Mouse (Mus musculus): Measurements from ENCODE around the gene Ddo. TPM values are rescaled to one million over a fixed set of nuclear protein-coding genes. Genes with fewer than 3 reads are reported as not detected.

Ddo gene
- total RNA-seq, 2 experiments from 2014 or later = not detected

DNA sequence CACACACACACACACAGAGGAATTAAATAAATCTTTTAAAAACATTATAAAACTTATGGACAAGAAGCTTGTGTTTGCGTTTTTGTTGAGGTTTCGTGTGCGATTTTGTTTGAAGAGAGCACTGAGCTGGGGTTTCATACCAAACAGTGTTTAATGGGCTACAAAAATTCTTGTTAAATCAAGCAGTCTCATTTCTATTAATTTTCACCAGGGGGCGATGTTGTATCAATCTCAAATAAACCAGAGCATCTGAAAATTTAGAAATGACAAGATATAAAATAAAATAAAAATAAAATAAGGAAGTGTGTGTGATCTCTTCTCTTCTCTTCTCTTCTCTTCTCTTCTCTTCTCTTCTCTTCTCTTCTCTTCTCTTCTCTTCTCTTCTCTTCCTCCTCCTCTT is 19.8 kb downstream of the Ddo start:
- no peak for ATAC-seq (replicated peaks; ENCODE audit: low FRiP score, poor library complexity, severe bottlenecking)

DNA sequence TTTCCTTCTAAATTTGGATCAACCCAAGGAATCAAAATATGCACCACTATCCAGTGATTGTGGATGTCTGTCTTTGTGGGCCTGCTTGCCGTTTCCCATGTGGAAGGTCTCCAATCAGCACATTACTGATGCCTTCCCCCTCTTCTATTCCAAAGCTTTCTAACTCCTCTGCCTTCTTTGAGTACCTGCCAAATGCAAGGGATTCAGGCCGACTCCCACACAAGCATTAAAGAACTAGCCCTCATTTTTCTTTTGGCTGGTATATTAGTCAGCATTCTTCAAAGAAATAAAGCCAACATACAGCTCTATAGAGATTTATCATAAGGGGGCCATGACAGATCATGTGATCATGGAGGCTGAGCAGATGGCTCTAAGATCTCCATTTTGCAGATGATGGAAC is 21.9 kb downstream of the Ddo start:
- ATAC-seq (replicated peaks; ENCODE audit: low FRiP score, poor library complexity, severe bottlenecking) = no peak

DNA sequence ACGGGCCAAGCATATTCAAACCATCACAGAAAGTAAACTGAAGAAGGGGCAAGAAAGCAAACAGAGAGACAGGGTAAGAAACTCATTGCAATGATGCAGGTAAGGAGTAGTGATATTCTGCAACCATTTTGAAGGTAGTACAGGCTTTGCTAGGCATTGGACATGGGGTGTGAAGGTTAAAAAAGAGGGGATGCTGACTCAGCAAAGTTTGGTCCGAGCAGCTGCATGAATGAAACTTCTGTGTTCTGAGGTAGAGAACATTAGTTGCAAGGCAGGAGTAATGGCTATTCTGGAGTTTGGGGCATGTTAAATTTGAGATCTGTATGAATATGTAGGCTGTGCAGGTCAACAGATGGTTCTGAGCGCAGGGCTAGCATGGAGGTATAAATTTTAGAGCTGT is 35.5 kb downstream of the Ddo start:
- no peak for ATAC-seq (replicated peaks; ENCODE audit: low FRiP score, poor library complexity, severe bottlenecking)

DNA sequence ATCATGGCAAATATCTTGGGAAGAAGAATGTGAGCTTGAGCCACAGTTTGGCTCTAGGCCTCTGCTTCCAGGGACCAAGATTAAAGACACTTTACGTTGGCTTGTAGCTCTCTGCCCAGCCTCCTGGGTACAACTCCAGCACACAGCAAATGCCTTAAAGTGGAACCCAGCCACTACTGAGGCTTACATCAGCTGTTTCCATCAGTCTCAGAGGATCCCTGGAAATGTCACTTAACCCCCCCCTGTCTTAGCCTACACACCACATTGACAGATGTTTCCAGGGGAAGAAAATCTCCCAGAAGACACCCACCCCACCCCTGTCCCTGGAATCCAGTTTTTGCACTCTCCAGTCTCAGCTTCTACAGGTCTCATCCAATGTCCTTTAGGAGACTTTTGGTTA is 37.1 kb downstream of the Ddo start:
- no peak for ATAC-seq (replicated peaks; ENCODE audit: low FRiP score, poor library complexity, severe bottlenecking)

DNA sequence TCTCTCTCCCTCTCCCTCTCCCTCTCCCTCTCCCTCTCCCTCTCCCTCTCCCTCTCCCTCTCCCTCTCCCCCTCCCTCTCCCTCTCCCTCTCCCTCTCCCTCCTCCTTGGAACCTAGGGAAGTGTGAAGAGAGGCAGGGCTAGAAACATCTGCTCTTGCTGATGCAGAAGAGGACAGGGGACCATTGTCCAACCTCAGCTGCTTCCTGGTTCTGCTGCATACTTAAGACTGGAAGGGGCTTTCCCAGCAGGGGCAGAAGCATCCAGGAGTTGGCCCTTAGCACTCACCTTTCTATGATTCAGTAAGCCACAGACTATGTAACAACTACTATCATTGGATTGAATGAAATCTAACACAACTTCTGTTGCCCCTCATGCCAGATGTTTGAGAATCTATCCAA is 38.8 kb downstream of the Ddo start:
- ATAC-seq (replicated peaks; ENCODE audit: low FRiP score, poor library complexity, severe bottlenecking) = no peak

DNA sequence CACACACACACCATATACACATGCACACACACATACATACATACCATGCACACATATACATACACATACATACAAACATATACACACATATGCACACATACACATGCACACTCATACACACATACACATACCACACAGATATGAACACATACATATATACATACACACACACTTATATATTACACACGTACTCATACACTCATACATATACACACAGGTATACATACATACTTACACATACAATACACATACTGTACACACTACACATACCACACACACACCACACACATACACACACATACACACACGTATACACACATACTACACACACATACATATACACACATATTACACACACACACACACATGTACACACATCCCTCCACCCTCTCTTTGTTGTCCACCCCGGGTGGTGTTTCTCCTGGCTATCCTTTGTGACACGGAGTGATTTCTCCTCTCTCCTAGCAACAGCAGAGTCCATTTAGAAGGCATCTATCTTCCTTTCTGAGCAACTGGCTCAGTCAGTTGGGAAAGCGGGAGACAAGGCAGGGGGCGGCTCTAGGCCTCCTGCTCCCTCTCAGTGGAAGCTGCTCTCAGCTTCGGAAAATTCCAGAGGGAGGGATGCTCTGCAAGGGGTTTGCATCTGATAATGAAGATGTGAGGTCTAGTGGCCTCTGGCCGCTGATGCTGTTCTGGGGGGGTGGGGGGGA is 42.9 kb downstream of the Ddo start:
- ATAC-seq (replicated peaks; ENCODE audit: low FRiP score, poor library complexity, severe bottlenecking) = no peak

DNA sequence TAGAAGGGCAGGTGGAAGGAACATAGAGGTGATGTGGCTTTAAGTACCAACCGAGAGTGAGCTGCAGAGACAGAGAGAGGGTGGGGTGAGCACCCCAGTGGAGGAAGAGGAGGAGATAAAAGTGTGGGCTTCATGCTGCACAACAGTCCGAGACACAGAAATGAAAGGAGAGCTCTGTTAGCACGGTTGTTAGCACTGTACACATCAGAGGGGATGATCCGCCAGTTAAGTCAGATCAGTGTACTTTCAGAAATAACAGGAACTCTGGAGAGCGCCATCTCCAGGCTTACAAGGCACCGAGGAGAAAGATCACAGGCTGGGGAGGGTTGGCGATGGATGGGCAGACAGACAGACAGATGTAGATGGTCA is 43.5 kb downstream of the Ddo start:
- ATAC-seq (replicated peaks; ENCODE audit: low FRiP score, poor library complexity, severe bottlenecking) = no peak

DNA sequence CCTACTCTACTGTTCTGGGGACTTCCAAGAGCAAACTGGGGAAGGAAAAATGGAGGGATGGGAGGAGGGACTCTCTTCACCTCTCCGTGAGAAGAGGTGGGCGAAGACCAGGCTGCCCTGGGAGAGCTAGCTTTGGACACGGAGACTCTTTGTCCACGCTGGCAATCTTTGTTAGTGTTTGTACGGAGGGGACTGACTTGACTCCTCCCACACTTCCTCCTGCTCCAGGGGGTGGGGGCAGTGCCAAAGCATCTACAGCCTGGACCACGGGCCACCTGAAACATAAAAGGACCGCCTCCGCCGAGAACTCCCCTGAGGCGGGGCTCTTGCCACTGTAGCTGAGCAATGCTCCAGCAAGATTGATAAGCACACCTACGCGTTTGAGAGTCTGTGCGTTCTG is 44.3 kb downstream of the Ddo start:
- no peak for ATAC-seq (replicated peaks; ENCODE audit: low FRiP score, poor library complexity, severe bottlenecking)

DNA sequence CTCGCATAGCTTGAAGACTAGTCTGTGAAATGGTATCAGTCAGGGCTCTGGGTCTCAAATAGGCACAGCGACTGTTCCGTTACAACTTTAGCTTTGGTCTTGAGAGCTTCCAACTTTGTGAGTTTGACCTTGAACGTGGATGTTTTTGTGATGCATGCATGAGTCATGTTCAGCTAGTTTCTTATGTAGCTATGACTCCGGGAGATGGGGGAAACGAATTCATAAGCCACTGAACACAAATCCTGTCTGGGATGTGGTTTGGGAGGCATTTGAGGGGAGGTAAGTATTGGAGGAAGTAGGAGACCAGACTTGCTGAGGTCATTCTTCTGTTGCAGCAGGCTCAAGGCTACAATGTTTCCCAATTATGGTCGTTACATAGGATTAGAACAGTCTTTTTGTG is 46.1 kb downstream of the Ddo start:
- no peak for ATAC-seq (replicated peaks; ENCODE audit: low FRiP score, poor library complexity, severe bottlenecking)

DNA sequence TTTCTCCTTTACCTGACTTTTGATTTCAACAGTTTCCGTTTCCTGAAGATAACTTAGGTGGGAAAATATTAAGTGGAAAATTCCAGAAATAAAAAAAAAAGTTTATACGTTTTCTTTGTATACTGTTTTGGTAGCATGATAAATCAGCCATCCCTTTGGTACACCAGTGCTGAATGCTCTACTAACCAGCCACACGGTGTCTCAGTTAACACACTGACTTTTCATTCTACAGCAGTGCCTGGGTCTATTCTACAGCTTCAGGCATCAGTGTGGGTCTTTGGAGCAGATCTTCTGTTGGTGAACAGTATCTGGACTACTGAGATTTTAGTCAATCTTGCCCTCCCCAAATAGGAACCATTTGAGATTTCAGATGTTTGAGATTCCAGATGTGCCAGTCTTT is 48.7 kb downstream of the Ddo start:
- ATAC-seq (replicated peaks; ENCODE audit: low FRiP score, poor library complexity, severe bottlenecking) = no peak

DNA sequence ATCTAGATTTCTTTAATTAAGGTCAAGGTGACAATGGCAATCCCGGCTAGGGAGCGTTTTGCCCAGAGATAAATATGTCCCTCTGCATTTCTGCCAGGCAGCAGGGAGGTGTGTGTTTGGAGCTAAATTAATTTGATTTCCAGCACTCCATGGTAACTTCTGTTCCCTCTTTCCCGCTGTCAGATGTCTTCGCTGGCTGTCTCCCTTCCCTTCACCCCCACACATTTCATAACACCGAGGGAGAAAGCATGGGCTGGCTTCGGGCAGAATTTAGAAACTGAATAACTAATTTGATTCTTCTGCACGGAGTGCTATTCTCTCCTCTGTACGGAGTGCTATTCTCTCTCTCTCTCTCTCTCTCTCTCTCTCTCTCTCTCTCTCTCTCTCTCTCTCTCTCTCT is 52.7 kb downstream of the Ddo start:
- ATAC-seq (replicated peaks; ENCODE audit: low FRiP score, poor library complexity, severe bottlenecking) = no peak

DNA sequence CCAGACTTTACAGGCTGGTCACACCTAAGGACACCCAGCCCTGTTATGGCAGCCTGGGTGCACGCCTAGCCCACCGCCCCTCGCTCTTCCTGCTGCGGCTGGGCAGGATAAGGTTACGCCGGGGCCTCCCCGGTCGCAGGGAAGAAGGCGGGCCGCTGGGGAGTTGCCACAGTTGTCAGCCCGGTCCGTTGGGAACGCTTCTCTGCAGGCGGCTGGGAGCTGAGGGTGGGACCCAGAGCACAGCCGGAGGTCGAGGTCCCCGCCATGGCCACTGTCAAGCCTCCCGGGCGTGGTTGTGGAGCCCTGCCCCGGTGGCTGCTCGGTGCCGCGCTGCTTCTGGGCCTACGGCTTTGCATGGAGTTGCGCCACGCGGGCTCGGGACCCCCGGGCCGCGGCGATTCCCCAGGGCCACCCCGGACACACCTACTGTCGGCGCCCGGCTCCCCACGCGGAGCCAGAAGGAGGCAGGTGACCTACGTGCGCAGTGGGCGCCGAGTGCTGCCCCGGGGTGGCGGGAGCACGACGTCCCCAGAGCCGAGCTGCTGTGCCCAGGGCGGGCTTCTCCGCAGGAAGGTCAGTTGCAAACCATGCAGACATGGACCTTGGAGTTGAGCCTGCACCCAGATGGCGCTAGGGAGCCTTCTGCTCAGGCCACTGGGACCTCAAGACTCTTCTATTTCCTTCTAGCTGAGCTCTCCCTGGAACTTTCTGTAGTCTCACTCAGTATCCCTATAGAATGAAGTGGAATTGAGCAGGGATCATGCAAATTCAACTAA is 53.5 kb downstream of the Ddo start, which contains the start of gene Mettl24:
Gene Mettl24 (plus strand): TSS at position 191 of the 776 bp plus-strand sequence.
- no peak for ATAC-seq (replicated peaks; ENCODE audit: low FRiP score, poor library complexity, severe bottlenecking)

DNA sequence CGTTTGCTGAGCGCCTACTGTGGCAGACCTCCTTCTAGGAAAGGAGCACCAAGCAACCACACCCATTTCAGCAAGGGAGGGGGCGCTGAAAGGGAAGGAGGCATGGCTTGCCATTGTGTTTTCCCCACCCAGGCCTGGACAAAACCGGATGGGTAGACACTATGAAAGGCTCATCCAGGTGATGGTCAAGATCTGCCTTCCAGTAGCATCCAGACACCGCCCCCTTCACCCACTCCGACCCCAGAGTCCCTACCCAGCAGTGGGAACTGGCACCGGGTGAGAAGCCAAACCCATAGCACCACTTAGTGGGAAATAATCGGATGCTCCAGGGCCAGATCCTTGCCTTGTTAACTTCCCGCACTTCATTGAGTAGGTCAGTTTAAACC is 54.0 kb downstream of the Ddo start:
- no peak for ATAC-seq (replicated peaks; ENCODE audit: low FRiP score, poor library complexity, severe bottlenecking)

DNA sequence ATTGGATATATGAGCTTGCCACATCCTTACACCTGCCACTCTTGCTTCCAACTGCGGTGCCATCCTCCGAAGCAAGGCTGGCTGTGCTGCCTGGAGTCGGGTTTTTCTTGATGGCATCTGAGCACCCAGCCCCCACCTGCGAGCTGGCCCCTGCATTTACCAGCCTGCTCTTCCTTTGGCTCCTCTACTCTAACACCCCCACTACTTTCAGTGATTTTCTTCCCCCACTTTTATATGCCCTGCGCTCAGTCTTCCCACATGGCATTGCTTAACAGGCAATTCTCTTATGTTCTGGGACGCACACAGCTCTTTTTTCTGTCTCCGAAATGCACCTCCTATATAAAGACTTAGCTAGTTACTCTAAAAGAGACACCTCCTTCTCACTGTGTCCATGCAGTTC is 54.5 kb downstream of the Ddo start:
- no peak for ATAC-seq (replicated peaks; ENCODE audit: low FRiP score, poor library complexity, severe bottlenecking)

DNA sequence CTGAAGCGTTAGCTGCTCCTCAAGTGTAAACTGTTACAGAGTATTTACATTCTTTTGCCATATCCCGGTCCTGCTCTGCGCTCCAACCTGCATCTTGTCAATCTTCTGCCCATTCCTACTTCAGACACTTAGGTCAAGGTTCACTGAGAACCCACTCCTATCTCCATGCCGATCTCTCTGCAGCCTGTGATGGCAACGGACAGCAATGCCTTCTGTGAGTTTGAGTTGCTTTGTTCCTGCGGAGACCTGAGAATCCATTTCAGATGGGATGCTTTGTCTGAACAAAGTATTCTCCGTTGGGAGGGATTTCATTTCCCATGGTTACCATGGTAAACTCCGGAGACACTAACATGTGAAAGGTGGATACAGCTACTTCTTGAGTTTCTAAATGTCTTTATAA is 55.8 kb downstream of the Ddo start:
- no peak for ATAC-seq (replicated peaks; ENCODE audit: low FRiP score, poor library complexity, severe bottlenecking)

DNA sequence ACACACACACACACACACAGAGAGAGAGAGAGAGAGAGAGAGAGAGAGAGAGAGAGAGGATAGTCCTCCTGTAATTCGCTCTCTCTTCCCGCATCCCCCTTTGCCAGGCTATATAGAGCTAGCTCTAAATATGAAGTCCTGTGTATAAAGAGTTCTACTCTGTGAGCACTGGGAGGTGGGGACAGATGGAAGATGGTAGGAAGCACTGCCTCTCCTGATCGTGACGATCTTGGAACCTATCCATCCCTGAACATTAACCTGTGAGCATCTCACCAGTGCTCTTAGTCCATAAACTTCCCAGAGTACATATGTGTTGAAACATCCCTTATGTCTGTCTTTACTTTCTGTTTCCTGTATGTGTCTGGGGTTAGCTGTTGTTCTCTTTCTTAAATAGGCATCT is 57.2 kb downstream of the Ddo start:
- no peak for ATAC-seq (replicated peaks; ENCODE audit: low FRiP score, poor library complexity, severe bottlenecking)

DNA sequence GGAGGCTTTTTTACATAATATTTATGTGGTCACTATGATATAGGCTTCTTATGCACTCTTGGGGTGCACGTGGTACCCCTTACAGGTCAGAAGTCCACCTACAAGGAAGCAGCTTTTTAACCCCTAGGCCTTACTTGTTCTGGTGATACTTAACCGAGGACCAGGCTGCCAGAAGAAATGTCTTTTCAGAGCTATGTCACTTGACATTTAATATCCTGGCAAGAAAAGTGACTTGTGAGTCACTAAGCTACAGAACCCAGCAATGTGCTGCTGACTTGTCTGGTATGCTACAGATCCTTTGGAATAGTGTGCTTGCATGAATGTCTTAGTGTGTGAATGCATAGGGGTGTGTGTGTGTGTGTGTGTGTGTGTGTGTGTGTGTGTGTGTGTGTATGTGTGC is 57.6 kb downstream of the Ddo start:
- ATAC-seq (replicated peaks; ENCODE audit: low FRiP score, poor library complexity, severe bottlenecking) = no peak

DNA sequence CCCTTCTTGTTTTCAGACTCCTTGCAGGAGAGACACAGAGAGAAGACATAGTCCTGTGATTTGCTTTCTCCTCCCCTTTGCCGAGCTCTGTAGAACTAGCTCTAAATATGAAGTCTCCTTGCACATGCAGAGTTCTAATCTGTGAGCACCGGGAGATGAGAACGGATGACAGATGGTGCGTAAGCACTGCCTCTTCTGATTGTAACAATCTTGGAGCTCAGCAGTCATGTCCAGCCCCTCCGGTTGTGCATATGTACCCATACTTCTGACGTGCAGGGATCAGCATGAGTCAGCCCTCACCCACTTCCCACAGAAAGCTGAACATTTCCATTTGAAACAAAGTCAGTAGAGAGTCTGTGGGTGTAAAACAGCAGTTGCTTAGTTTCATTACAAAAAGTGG is 58.5 kb downstream of the Ddo start:
- no peak for ATAC-seq (replicated peaks; ENCODE audit: low FRiP score, poor library complexity, severe bottlenecking)

DNA sequence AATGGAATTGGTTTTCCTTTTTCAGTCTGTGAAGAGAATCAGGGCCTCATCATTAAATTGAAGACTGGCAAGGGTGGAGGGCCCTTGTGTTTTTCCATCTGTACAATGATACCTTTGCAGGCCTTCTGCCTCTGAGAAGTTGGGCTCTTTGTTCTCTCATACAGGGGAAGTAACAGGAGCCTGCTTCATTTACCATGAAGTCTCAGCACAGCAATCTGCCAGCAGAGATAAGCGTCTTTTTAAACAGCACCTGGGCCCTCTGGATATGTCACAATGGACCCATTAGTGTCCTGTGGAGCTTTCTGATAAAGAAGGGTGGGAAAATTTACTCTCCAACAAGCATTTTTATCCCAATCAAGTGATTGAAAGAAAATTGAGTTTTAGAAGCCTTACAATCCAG is 59.1 kb downstream of the Ddo start:
- ATAC-seq (replicated peaks; ENCODE audit: low FRiP score, poor library complexity, severe bottlenecking) = no peak

DNA sequence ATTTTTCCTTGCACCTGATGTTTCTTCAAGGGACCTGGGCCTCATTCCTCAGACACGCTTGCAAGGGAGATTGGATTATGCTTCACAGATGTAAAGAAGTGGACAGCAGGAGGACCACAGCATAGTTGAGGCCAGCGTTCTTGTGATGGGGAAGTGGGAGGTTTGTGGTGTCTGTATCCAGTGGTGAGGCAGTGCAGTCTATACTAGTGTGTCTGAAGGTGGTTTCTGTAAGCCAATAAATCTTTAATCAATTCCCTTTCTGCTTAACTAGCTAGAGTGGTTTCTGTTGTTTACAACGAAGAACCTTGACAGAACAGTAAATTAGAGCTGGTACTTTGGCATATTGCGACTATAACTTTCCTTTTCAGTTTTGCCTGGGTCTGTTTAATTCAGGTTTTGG is 68.8 kb downstream of the Ddo start:
- ATAC-seq (replicated peaks; ENCODE audit: low FRiP score, poor library complexity, severe bottlenecking) = no peak

DNA sequence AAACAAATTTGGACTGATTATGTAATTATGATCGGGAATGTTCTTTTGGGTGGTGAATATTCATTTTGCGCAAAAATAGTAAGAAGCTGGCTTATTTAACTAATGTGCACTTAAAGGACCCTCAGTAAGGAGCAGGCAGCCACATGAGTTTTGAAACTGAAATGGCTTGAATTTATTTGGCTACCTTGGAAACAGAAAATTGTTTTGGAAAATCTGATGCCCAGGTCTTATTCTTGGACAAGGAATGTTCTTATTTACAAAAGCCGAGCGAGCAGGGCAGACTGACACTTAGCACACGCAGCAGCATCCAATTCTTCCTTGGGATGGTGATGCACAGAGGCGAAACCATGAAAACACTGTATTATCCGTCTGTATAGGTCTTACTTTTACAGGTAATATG is 81.3 kb downstream of the Ddo start:
- ATAC-seq (replicated peaks; ENCODE audit: low FRiP score, poor library complexity, severe bottlenecking) = no peak
